Mouse (Mus musculus) thymus, adult 2 months (tissue): ENCODE measurements around the gene Eml5. TPM values are rescaled to one million over a fixed set of nuclear protein-coding genes. Genes with fewer than 3 reads are reported as not detected.

Source experiments
- DNase-seq: peaks from one replicate; pipeline ENCODE4 v3.0.0; 2021
- H3K27ac ChIP-seq: fragments of 200-500 bp; 2 replicates; pipeline ENCODE4 v1.5.1; 2012; ENCODE audit warnings: low read length, control low read depth; ENCODE audit not compliant: control insufficient read depth, insufficient read depth
- H3K27me3 ChIP-seq: fragments of 200-500 bp; 2 replicates; pipeline ENCODE4 v1.6.1; 2012; ENCODE audit warnings: mild to moderate bottlenecking, low read length, moderate library complexity, mixed read lengths; ENCODE audit not compliant: control insufficient read depth, insufficient read depth
- H3K36me3 ChIP-seq: fragments of 200-500 bp; 2 replicates; pipeline ENCODE4 v1.6.1; 2012; ENCODE audit warnings: mild to moderate bottlenecking, low read length, moderate library complexity; ENCODE audit not compliant: control insufficient read depth, insufficient read depth
- H3K4me1 ChIP-seq: fragments of 200-500 bp; replicated peaks from 2 replicates; pipeline ENCODE4 v1.6.1; 2012; ENCODE audit warnings: low read length; ENCODE audit not compliant: control insufficient read depth, insufficient read depth
- H3K4me3 ChIP-seq: fragments of 200-500 bp; 2 replicates; pipeline ENCODE4 v1.5.1; 2012; ENCODE audit warnings: mild to moderate bottlenecking, low read length, control low read depth, moderate library complexity; ENCODE audit not compliant: control insufficient read depth, insufficient read depth
- CTCF ChIP-seq: fragments of 200-500 bp; IDR thresholded peaks from 2 replicates; pipeline ENCODE4 v1.5.1; 2012; ENCODE audit warnings: mild to moderate bottlenecking, control low read depth, low read length, moderate library complexity, borderline replicate concordance; ENCODE audit not compliant: control insufficient read depth, poor library complexity, insufficient read depth; ENCODE audit errors: extremely low read depth
- POLR2A ChIP-seq: fragments of 200-500 bp; IDR thresholded peaks from 2 replicates; pipeline ENCODE4 v1.6.1; 2012; ENCODE audit warnings: mild to moderate bottlenecking, low read length, control low read depth, moderate library complexity; ENCODE audit not compliant: control insufficient read depth, poor library complexity, insufficient read depth; ENCODE audit errors: extremely low read depth
- WGBS: fragments of 180-500 bp; shearing (Covaris S2); methylation state at CpG from one replicate; pipeline ENCODE4 v1.1.7; 2018; 5-methylcytosine and 5-hydroxymethylcytosine counted together
- polyA plus RNA-seq: library from polyadenylated mRNA; depleted of rRNA; stranded (reverse); fragments of >200 nt; gene quantifications from 2 replicates; pipeline ENCODE4 v1.2.3, GENCODE M21; 2012

Gene Eml5
- polyA plus RNA-seq, 1 experiment: 12.8 TPM

GRCm38 (mm10) chr12:98777509-98777908, 123.8 kb downstream of the Eml5 start:
- 74% methylated on average over 3 of the region's 3 CpGs for WGBS
- H3K36me3 ChIP-seq: peaks cover 75% of the 10 kb centered on the region
- H3K4me1 ChIP-seq: no peaks in the 10 kb centered on the region

GRCm38 (mm10) chr12:98766241-98766640, 135.0 kb downstream of the Eml5 start:
- DNase-seq: no peak

More at GRCm38 (mm10) chr12:98777509-98777908, 123.8 kb downstream of the Eml5 start:
- Histone ChIP-seq H3K27ac (no peak overlapping the region), H3K27me3 (no peaks in the 10 kb centered on the region), H3K4me3 (no peak overlapping the region)
- no peak for DNase-seq
- TF ChIP-seq POLR2A (no peak), CTCF (no peak)

GRCm38 (mm10) chr12:98759700-98760099, 141.6 kb downstream of the Eml5 start:
- H3K4me1 ChIP-seq: no peaks in the 10 kb centered on the region
- peaks cover 92% of the 10 kb centered on the region for H3K36me3 ChIP-seq
- no peak overlapping the region for H3K27ac ChIP-seq
- no peak overlapping the region for H3K4me3 ChIP-seq
- TF ChIP-seq POLR2A (no peak), CTCF (no peak)
- H3K27me3 ChIP-seq: no peaks in the 10 kb centered on the region
- WGBS: 98% methylated on average over 6 of the region's 6 CpGs
- no peak for DNase-seq

More at GRCm38 (mm10) chr12:98766241-98766640, 135.0 kb downstream of the Eml5 start:
- TF ChIP-seq CTCF: no peak
- no peak for TF ChIP-seq POLR2A
- H3K4me3 ChIP-seq: no peak overlapping the region
- no peaks in the 10 kb centered on the region for H3K27me3 ChIP-seq
- H3K27ac ChIP-seq: no peak overlapping the region
- H3K4me1 ChIP-seq: no peaks in the 10 kb centered on the region
- 93% methylated on average over 2 of the region's 2 CpGs for WGBS
- peaks cover 79% of the 10 kb centered on the region for H3K36me3 ChIP-seq

GRCm38 (mm10) chr12:98757636-98758035, 143.6 kb downstream of the Eml5 start:
- H3K4me3 ChIP-seq: no peak overlapping the region
- no peak for DNase-seq
- WGBS: 96% methylated on average over 6 of the region's 6 CpGs
- H3K4me1 ChIP-seq: no peaks in the 10 kb centered on the region
- peaks cover 90% of the 10 kb centered on the region for H3K36me3 ChIP-seq
- no peaks in the 10 kb centered on the region for H3K27me3 ChIP-seq
- TF ChIP-seq POLR2A (no peak), CTCF (no peak)
- no peak overlapping the region for H3K27ac ChIP-seq

GRCm38 (mm10) chr12:98747380-98747753, 153.9 kb downstream of the Eml5 start:
- Histone ChIP-seq H3K27ac (peak overlapping the region; percentile 11; the same call in 1 of the 2 replicates), H3K27me3 (no peaks in the 10 kb centered on the region), H3K36me3 (no peaks in the 10 kb centered on the region; the same call in 1 of the 2 replicates), H3K4me1 (0 out of 2 replicates have a peak, but pooled peaks cover 2% of the 10 kb centered on the region), H3K4me3 (peak overlapping the region; percentile 64)
- peak; percentile 39 for DNase-seq
- TF ChIP-seq CTCF (no peak), POLR2A (no peak)
- WGBS: 2% methylated on average over 14 of the region's 14 CpGs

- DNase-seq: peak; percentile 93
- no peaks in the 10 kb centered on the region for H3K27me3 ChIP-seq
- peak; percentile 77; the same call in 1 of the 2 replicates for TF ChIP-seq CTCF
- peak; percentile 71 for TF ChIP-seq POLR2A
- no peaks in the 10 kb centered on the region; the same call in 1 of the 2 replicates for H3K36me3 ChIP-seq
- H3K27ac ChIP-seq: peak within 1 kb of the TSS; percentile 11; the same call in 1 of the 2 replicates
- peak within 1 kb of the TSS; percentile 64 for H3K4me3 ChIP-seq
- H3K4me1 ChIP-seq: 0 out of 2 replicates have a peak, but pooled peaks cover 2% of the 10 kb centered on the region
- under 1% methylated on average over 83 of the region's 87 CpGs for WGBS
These were observed 154.4 kb downstream of the Eml5 start, which contains the start of gene Zc3h14 for GRCm38 (mm10) chr12:98746746-98747379. Gene Zc3h14, plus strand, starts transcription at chr12:98746964.

GRCm38 (mm10) chr12:98746131-98746530, 155.2 kb downstream of the Eml5 start:
- peak; percentile 41; the same call in 1 of the 2 replicates for TF ChIP-seq CTCF
- TF ChIP-seq POLR2A: no peak
- Histone ChIP-seq H3K4me1 (0 out of 2 replicates have a peak, but pooled peaks cover 2% of the 10 kb centered on the region), H3K4me3 (no peak overlapping the region), H3K27me3 (no peaks in the 10 kb centered on the region), H3K36me3 (no peaks in the 10 kb centered on the region), H3K27ac (no peak overlapping the region)
- peak; percentile 73 for DNase-seq
- 74% methylated on average over 2 of the region's 2 CpGs for WGBS
